Mouse (Mus musculus): ENCODE data around the gene Fahd1. TPM values are rescaled to one million over a fixed set of nuclear protein-coding genes. Genes with fewer than 3 reads are reported as not detected.

Gene Fahd1
- polyA plus RNA-seq, 1 experiment from 2014 or later, result 16.6 TPM

- DNase-seq (ENCODE audit: low spot score), result no peak
- no peaks in the 10 kb centered on the region for H3K9me3 ChIP-seq (ENCODE audit: control insufficient read depth, low read length)
- H3K4me3 ChIP-seq (ENCODE audit: low read depth, low read length), result no peak overlapping the region
- H3K4me1 ChIP-seq (ENCODE audit: control insufficient read depth, insufficient read depth, low read length), result no peaks in the 10 kb centered on the region
- no peaks in the 10 kb centered on the region for H3K27me3 ChIP-seq (ENCODE audit: control insufficient read depth, insufficient read depth, low read length)
- H3K9ac ChIP-seq (ENCODE audit: low read length), result no peak overlapping the region
- no peak overlapping the region for H3K4me2 ChIP-seq (ENCODE audit: low read depth, severe bottlenecking)
- 68% methylated on average over 2 of the region's 2 CpGs for WGBS
- H3K27ac ChIP-seq (replicated peaks; ENCODE audit: low read depth, low read length), result no peak overlapping the region
- no peaks in the 10 kb centered on the region for H3K36me3 ChIP-seq (ENCODE audit: control insufficient read depth, insufficient read depth, low read length)
- no peak for ATAC-seq (ENCODE audit: insufficient number of reproducible peaks, low FRiP score, low TSS enrichment, low read depth)
These were observed 30.7 kb downstream of the Fahd1 start for GRCm38 (mm10) chr17:24819469-24819868.

DNA sequence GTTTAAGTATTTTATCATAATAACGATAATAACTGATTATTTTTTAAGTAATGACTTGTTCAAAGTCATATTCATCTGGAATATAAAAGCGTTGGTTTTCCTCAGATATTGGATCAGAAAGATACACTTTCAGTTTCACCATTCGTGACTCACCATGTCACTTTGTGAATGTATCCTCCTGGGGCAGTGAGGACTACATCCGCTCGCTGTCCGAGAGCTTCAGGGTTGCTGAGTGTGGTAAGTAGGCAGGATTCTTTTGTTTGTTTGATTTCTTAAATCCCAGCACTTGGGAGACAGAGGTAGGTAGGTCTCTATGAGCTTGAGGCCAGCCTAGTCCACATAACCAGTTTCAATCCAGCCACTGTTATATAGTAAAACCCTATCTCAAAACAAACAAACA, 32.0 kb downstream of the Fahd1 start:
- no peak for ATAC-seq (ENCODE audit: insufficient number of reproducible peaks, low FRiP score, low TSS enrichment, low read depth)
- no peak overlapping the region for H3K27ac ChIP-seq (replicated peaks; ENCODE audit: low read depth, low read length)
- no peak for DNase-seq (ENCODE audit: low spot score)
- H3K9ac ChIP-seq (ENCODE audit: low read length), result no peak overlapping the region
- 62% methylated on average over 6 of the region's 6 CpGs for WGBS
- H3K4me3 ChIP-seq (ENCODE audit: low read depth, low read length), result no peak overlapping the region
- no peak overlapping the region for H3K4me2 ChIP-seq (ENCODE audit: low read depth, severe bottlenecking)
- no peaks in the 10 kb centered on the region for H3K36me3 ChIP-seq (ENCODE audit: control insufficient read depth, insufficient read depth, low read length)
- no peaks in the 10 kb centered on the region for H3K9me3 ChIP-seq (ENCODE audit: control insufficient read depth, low read length)
- H3K4me1 ChIP-seq (ENCODE audit: control insufficient read depth, insufficient read depth, low read length), result no peaks in the 10 kb centered on the region
- no peaks in the 10 kb centered on the region for H3K27me3 ChIP-seq (ENCODE audit: control insufficient read depth, insufficient read depth, low read length)

DNA sequence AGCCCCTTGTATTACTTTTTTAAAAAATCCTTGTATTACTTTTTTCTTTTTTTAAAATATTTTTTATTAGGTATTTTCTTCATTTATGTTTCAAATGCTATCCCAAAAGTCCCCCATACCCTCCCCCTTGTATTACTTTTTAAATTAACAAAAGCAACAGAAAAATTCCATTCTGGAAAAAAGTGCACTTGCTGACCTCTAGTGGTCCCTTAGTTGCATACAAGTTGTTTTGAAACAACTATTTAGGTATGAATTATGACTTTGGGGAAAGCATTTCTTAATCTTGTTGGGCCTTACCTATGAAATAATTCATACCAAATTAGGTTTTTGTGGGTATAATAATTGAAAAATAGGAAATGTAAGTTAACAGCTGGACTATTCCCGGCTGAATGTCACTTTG, 32.7 kb downstream of the Fahd1 start:
- 43% methylated on average over 1 of the region's 1 CpGs for WGBS

GRCm38 (mm10) chr17:24815256-24815655, 34.9 kb downstream of the Fahd1 start:
- Histone ChIP-seq H3K27ac (replicated peaks; ENCODE audit: low read depth, low read length) (no peak overlapping the region), H3K36me3 (ENCODE audit: control insufficient read depth, insufficient read depth, low read length) (no peaks in the 10 kb centered on the region), H3K4me3 (ENCODE audit: low read depth, low read length) (no peak overlapping the region), H3K4me2 (ENCODE audit: low read depth, severe bottlenecking) (no peak overlapping the region), H3K9me3 (ENCODE audit: control insufficient read depth, low read length) (no peaks in the 10 kb centered on the region), H3K4me1 (ENCODE audit: control insufficient read depth, insufficient read depth, low read length) (no peaks in the 10 kb centered on the region), H3K27me3 (ENCODE audit: control insufficient read depth, insufficient read depth, low read length) (no peaks in the 10 kb centered on the region), H3K9ac (ENCODE audit: low read length) (no peak overlapping the region)
- DNase-seq (ENCODE audit: low spot score) (no peak), ATAC-seq (ENCODE audit: insufficient number of reproducible peaks, low FRiP score, low TSS enrichment, low read depth) (no peak)
- 81% methylated on average over 5 of the region's 5 CpGs for WGBS

More for the DNA sequence above, 32.7 kb downstream of the Fahd1 start:
- DNase-seq (ENCODE audit: low spot score) (no peak), ATAC-seq (ENCODE audit: insufficient number of reproducible peaks, low FRiP score, low TSS enrichment, low read depth) (no peak)
- Histone ChIP-seq H3K27ac (replicated peaks; ENCODE audit: low read depth, low read length) (no peak overlapping the region), H3K9me3 (ENCODE audit: control insufficient read depth, low read length) (no peaks in the 10 kb centered on the region), H3K4me3 (ENCODE audit: low read depth, low read length) (no peak overlapping the region), H3K9ac (ENCODE audit: low read length) (no peak overlapping the region), H3K27me3 (ENCODE audit: control insufficient read depth, insufficient read depth, low read length) (no peaks in the 10 kb centered on the region), H3K4me1 (ENCODE audit: control insufficient read depth, insufficient read depth, low read length) (no peaks in the 10 kb centered on the region), H3K4me2 (ENCODE audit: low read depth, severe bottlenecking) (no peak overlapping the region), H3K36me3 (ENCODE audit: control insufficient read depth, insufficient read depth, low read length) (no peaks in the 10 kb centered on the region)

DNA sequence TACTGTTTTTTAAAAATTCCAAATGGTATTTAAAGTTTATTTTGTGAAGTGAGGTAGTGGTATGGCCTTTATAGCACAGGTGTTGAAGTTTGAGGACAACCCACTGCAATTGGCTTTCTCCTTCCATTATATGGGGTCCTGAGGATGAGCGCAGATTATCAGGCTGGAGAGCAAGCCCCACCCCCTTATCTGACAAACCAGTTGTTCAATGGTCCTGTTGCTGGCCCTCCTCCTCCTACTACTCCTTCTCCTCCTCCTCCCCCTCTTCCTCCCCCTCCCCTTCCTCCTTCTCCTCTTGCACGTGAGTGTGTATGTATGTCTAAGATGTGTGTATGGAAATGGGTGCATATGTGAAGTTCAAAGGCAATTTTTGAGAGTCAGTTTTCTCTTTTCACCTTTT, 37.9 kb downstream of the Fahd1 start:
- H3K27me3 ChIP-seq (ENCODE audit: control insufficient read depth, insufficient read depth, low read length), result no peaks in the 10 kb centered on the region
- H3K9ac ChIP-seq (ENCODE audit: low read length), result no peak overlapping the region
- H3K27ac ChIP-seq (replicated peaks; ENCODE audit: low read depth, low read length), result no peak overlapping the region
- H3K9me3 ChIP-seq (ENCODE audit: control insufficient read depth, low read length), result no peaks in the 10 kb centered on the region
- DNase-seq (ENCODE audit: low spot score), result no peak
- no peaks in the 10 kb centered on the region for H3K4me1 ChIP-seq (ENCODE audit: control insufficient read depth, insufficient read depth, low read length)
- no peak for ATAC-seq (ENCODE audit: insufficient number of reproducible peaks, low FRiP score, low TSS enrichment, low read depth)
- WGBS, result 40% methylated on average over 2 of the region's 2 CpGs
- H3K4me2 ChIP-seq (ENCODE audit: low read depth, severe bottlenecking), result no peak overlapping the region
- no peak overlapping the region for H3K4me3 ChIP-seq (ENCODE audit: low read depth, low read length)
- H3K36me3 ChIP-seq (ENCODE audit: control insufficient read depth, insufficient read depth, low read length), result no peaks in the 10 kb centered on the region

- ATAC-seq (ENCODE audit: insufficient number of reproducible peaks, low FRiP score, low TSS enrichment, low read depth) (no peak), DNase-seq (ENCODE audit: low spot score) (no peak)
- H3K36me3 ChIP-seq (ENCODE audit: control insufficient read depth, insufficient read depth, low read length), result no peaks in the 10 kb centered on the region
- no peak overlapping the region for H3K27ac ChIP-seq (replicated peaks; ENCODE audit: low read depth, low read length)
- H3K9ac ChIP-seq (ENCODE audit: low read length), result no peak overlapping the region
- 79% methylated on average over 3 of the region's 3 CpGs for WGBS
- H3K27me3 ChIP-seq (ENCODE audit: control insufficient read depth, insufficient read depth, low read length), result no peaks in the 10 kb centered on the region
- no peak overlapping the region for H3K4me2 ChIP-seq (ENCODE audit: low read depth, severe bottlenecking)
- no peaks in the 10 kb centered on the region for H3K9me3 ChIP-seq (ENCODE audit: control insufficient read depth, low read length)
- H3K4me1 ChIP-seq (ENCODE audit: control insufficient read depth, insufficient read depth, low read length), result no peaks in the 10 kb centered on the region
- H3K4me3 ChIP-seq (ENCODE audit: low read depth, low read length), result no peak overlapping the region
These were observed 39.0 kb downstream of the Fahd1 start for GRCm38 (mm10) chr17:24811211-24811610.

GRCm38 (mm10) chr17:24803952-24804951, 45.9 kb downstream of the Fahd1 start, which contains the start of gene Meiob:
Gene Meiob, plus strand, starts transcription at chr17:24804289.
- ATAC-seq (ENCODE audit: insufficient number of reproducible peaks, low FRiP score, low TSS enrichment, low read depth), result peak; percentile 82
- DNase-seq (ENCODE audit: low spot score), result peak; percentile 85

DNA sequence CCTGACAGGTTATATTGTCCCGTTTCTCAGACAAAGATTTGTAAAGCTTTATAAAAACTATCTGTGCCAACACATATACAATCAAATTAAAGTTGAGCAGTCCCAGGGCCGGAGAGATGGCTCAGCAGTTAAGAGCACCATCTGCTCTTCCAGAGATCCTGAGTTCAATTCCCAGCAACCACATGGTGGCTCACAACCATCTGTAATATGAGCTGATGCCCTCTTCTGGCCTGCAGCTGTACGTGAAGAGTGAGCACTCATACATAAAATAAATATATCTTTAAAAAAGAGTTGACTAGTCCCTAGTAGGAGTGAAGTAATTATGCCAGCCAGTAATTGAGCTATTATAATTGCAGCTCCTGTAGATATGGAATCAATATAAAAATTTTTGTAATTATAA, 49.6 kb downstream of the Fahd1 start:
- WGBS, result 51% methylated on average over 3 of the region's 3 CpGs
- no peak overlapping the region for H3K9ac ChIP-seq (ENCODE audit: low read length)
- no peaks in the 10 kb centered on the region for H3K4me1 ChIP-seq (ENCODE audit: control insufficient read depth, insufficient read depth, low read length)
- H3K9me3 ChIP-seq (ENCODE audit: control insufficient read depth, low read length), result no peaks in the 10 kb centered on the region
- no peak overlapping the region for H3K4me3 ChIP-seq (ENCODE audit: low read depth, low read length)
- H3K36me3 ChIP-seq (ENCODE audit: control insufficient read depth, insufficient read depth, low read length), result no peaks in the 10 kb centered on the region
- H3K4me2 ChIP-seq (ENCODE audit: low read depth, severe bottlenecking), result no peak overlapping the region
- H3K27me3 ChIP-seq (ENCODE audit: control insufficient read depth, insufficient read depth, low read length), result peaks cover 4% of the 10 kb centered on the region
- no peak for ATAC-seq (ENCODE audit: insufficient number of reproducible peaks, low FRiP score, low TSS enrichment, low read depth)
- no peak for DNase-seq (ENCODE audit: low spot score)
- no peak overlapping the region for H3K27ac ChIP-seq (replicated peaks; ENCODE audit: low read depth, low read length)

More at GRCm38 (mm10) chr17:24803952-24804951, 45.9 kb downstream of the Fahd1 start, which contains the start of gene Meiob:
- peak within 1 kb of the TSS; percentile 34 for H3K9ac ChIP-seq (ENCODE audit: low read length)
- peaks cover 6% of the 10 kb centered on the region for H3K27me3 ChIP-seq (ENCODE audit: control insufficient read depth, insufficient read depth, low read length)
- peak within 1 kb of the TSS; percentile 60 for H3K4me2 ChIP-seq (ENCODE audit: low read depth, severe bottlenecking)
- H3K4me1 ChIP-seq (ENCODE audit: control insufficient read depth, insufficient read depth, low read length), result no peaks in the 10 kb centered on the region
- H3K27ac ChIP-seq (replicated peaks; ENCODE audit: low read depth, low read length), result no peak within 1 kb of the TSS
- H3K36me3 ChIP-seq (ENCODE audit: control insufficient read depth, insufficient read depth, low read length), result no peaks in the 10 kb centered on the region
- peak within 1 kb of the TSS; percentile 40 for H3K4me3 ChIP-seq (ENCODE audit: low read depth, low read length)
- under 1% methylated on average over 71 of the region's 71 CpGs for WGBS
- no peaks in the 10 kb centered on the region for H3K9me3 ChIP-seq (ENCODE audit: control insufficient read depth, low read length)
